Mouse (Mus musculus) ES-E14 (cell line): ENCODE measurements around the gene Akr1c19. TPM values are rescaled to one million over a fixed set of nuclear protein-coding genes. Genes with fewer than 3 reads are reported as not detected.
"Not testable (repeated sequence)": the region's sequence is repeated elsewhere in the genome, so short reads cannot be mapped to it uniquely, and the experiment has no call there.

Source experiments
- DNase-seq: peaks from one replicate; pipeline ENCODE4 v3.0.0-alpha.2; 2013; ENCODE audit warnings: low read depth, low spot score
- H3K27ac ChIP-seq: 2 replicates; pipeline ENCODE4 v1.5.1; 2012; ENCODE audit warnings: low read depth, mild to moderate bottlenecking, low read length, moderate library complexity, mixed read lengths; ENCODE audit not compliant: poor library complexity, insufficient read depth, severe bottlenecking
- H3K36me3 ChIP-seq: 2 replicates; pipeline ENCODE4 v1.6.1; 2012; ENCODE audit warnings: mild to moderate bottlenecking, low read length, moderate library complexity, mixed read lengths; ENCODE audit not compliant: control insufficient read depth, poor library complexity, insufficient read depth, severe bottlenecking
- H3K4me1 ChIP-seq, 2 experiments: fragments of 150-350 bp in 1 of 2; sonication (generic) in 1 of 2; 2 replicates each; pipeline ENCODE4 v1.6.1; 2012; ENCODE audit warnings: low read length in 2 of 2, mild to moderate bottlenecking in 1 of 2, mixed read lengths in 1 of 2; ENCODE audit not compliant: control insufficient read depth in 2 of 2, insufficient read depth in 2 of 2, poor library complexity in 1 of 2
- H3K4me3 ChIP-seq, 2 experiments: fragments of 150-350 bp in 1 of 2; sonication (generic) in 1 of 2; 2 replicates each; pipeline ENCODE4 v1.5.1; 2012; ENCODE audit warnings: low read length in 2 of 2, low read depth in 1 of 2, mild to moderate bottlenecking in 1 of 2, mixed read lengths in 1 of 2; ENCODE audit not compliant: insufficient read depth in 1 of 2, poor library complexity in 1 of 2, severe bottlenecking in 1 of 2
- H3K9ac ChIP-seq: 2 replicates; pipeline ENCODE4 v1.6.1; 2012; ENCODE audit warnings: low read depth, mild to moderate bottlenecking, low read length, mixed read lengths; ENCODE audit not compliant: poor library complexity, insufficient read depth, severe bottlenecking
- H3K9me3 ChIP-seq: fragments of 150-350 bp; sonication (generic); 2 replicates; pipeline ENCODE4 v1.6.1; 2012; ENCODE audit warnings: low read depth, mild to moderate bottlenecking, low read length; ENCODE audit not compliant: control insufficient read depth, insufficient read depth
- CHD2 ChIP-seq: IDR thresholded peaks from 2 replicates; pipeline ENCODE4 v1.6.1; 2014; ENCODE audit warnings: mild to moderate bottlenecking, low read depth, low read length, inconsistent platforms
- HCFC1 ChIP-seq: IDR thresholded peaks from 2 replicates; pipeline ENCODE4 v1.6.1; 2012; ENCODE audit warnings: low read length, inconsistent platforms, borderline replicate concordance; ENCODE audit not compliant: insufficient read depth
- MAFK ChIP-seq: IDR thresholded peaks from 2 replicates; pipeline ENCODE4 v1.6.1; 2014; ENCODE audit warnings: mild to moderate bottlenecking, low read depth, low read length, inconsistent platforms; ENCODE audit not compliant: insufficient read depth
- ZC3H11A ChIP-seq: IDR thresholded peaks from 2 replicates; pipeline ENCODE4 v1.6.1; 2012; ENCODE audit warnings: low read depth, mild to moderate bottlenecking, inconsistent platforms, low read length, borderline replicate concordance
- ZNF384 ChIP-seq: IDR thresholded peaks from 2 replicates; pipeline ENCODE4 v1.6.1; 2012; ENCODE audit warnings: low read depth, low read length, inconsistent platforms
- in situ Hi-C, 2 experiments: fragments of 600-800 bp; cut with MboI; formaldehyde crosslinking; loops; one replicate each; pipeline ENCODE4 v1.15.1; 2025; ENCODE audit warnings: low sequenced_read_pairs in 2 of 2, inconsistent platforms in 1 of 2; ENCODE audit not compliant: unreplicated experiment in 2 of 2
- total RNA-seq: library from RNA; depleted of rRNA; stranded (reverse); fragments of 300-350 nt; gene quantifications from 2 replicates; pipeline ENCODE4 v1.2.3, GENCODE M21; 2012

Gene Akr1c19
- total RNA-seq, 1 experiment = not detected

DNA sequence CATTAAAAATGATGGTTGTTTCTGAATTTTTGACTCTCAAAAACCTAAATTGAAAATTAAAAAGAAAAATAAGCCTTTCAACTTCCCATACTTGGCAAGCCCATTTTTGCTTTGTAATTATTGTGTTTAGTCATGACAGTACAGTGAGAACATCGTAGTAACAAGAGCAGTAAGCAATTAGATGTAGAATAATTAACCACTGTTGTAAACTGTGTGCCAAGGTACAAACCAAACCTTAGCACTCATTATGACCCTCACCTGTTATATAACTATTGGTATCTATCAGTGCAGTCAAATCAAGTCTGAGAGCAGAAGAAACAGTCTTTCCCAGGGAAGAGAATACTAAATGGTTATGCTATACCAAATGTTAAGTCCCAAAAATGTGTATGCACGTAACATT lies 36.5 kb downstream of the Akr1c19 start:
- no peak for TF ChIP-seq ZC3H11A
- TF ChIP-seq ZNF384 = no peak
- no peak for TF ChIP-seq HCFC1
- TF ChIP-seq MAFK = no peak
- TF ChIP-seq CHD2 = no peak
- no peak overlapping the region for H3K4me3 ChIP-seq
- H3K4me1 ChIP-seq = no peaks in the 10 kb centered on the region
- H3K27ac ChIP-seq = no peak overlapping the region
- no peaks in the 10 kb centered on the region for H3K9me3 ChIP-seq
- no peaks in the 10 kb centered on the region for H3K36me3 ChIP-seq
- no peak overlapping the region for H3K9ac ChIP-seq
- no peak for DNase-seq
- in situ Hi-C loops = no loop called here

DNA sequence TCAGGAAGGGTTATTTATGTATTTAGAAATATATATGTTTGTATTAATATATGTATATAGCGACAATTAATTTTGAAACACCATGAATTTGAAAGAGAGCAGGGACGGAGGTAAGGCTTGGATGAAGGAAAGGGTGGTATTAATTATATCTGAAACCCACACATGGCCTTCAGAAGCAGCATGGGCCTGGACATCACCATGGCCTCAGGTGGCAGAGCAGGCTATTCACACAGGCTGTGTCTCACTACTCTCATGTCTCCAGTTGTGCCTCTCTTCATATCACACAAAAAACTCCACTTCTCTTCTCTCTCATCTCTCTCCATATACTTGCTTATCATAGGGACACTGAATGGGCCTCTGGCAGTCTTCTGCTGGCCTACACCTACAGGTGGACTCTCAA lies 37.0 kb downstream of the Akr1c19 start:
- H3K4me3 ChIP-seq, H3K36me3 ChIP-seq, H3K9me3 ChIP-seq, DNase-seq, H3K4me1 ChIP-seq, H3K27ac ChIP-seq, in situ Hi-C loops, H3K9ac ChIP-seq: not testable (repeated sequence)

DNA sequence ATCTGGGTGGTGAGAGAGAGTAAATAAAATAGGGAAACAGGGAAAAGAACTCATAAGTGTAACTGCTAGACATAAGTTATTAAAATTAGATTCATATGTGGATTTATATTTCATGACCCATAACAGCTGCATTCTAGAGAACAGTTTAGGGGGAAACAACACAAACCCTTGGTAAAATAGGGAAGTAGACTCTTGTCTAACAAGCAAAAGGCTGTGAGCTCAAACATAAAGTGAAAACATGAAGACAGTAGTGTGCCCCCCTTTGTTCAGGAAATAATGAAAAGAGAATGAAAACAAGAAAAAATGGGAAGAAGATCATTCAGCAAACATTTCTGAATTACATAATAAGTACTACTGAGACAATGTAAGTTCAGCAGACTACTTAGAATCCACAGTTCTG lies 42.4 kb downstream of the Akr1c19 start:
- Histone ChIP-seq H3K9me3 (no peaks in the 10 kb centered on the region), H3K9ac (no peak overlapping the region), H3K27ac (no peak overlapping the region), H3K4me3 (no peak overlapping the region), H3K4me1 (no peaks in the 10 kb centered on the region), H3K36me3 (no peaks in the 10 kb centered on the region)
- in situ Hi-C loops = no loop called here
- TF ChIP-seq CHD2 (no peak), ZC3H11A (no peak), ZNF384 (no peak)
- no peak for DNase-seq

DNA sequence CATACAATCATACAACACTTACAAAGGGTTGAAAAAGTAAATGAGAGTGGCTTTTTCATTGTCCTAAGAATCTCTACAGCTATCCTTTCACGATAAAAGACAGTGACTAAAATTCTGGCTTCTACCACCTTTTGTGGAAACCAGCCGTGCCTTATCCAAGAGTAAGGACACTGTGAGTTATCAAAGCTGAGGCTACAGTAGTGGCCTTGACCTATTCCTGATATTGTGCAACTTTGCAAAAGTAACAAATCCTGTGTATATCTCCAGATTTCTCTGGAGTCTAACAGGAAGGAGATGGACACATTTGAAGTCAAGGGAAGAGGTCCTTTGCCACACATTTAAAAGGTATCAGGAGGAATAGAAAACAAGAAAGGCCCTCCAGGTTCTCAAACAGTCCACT lies 49.0 kb downstream of the Akr1c19 start:
- Histone ChIP-seq H3K9ac (no peak overlapping the region), H3K4me1 (no peaks in the 10 kb centered on the region), H3K4me3 (no peak overlapping the region), H3K36me3 (no peaks in the 10 kb centered on the region), H3K9me3 (no peaks in the 10 kb centered on the region), H3K27ac (no peak overlapping the region)
- DNase-seq = no peak
- TF ChIP-seq ZNF384 (no peak), HCFC1 (no peak), CHD2 (no peak), MAFK (no peak), ZC3H11A (no peak)
- in situ Hi-C loops = no loop called here

DNA sequence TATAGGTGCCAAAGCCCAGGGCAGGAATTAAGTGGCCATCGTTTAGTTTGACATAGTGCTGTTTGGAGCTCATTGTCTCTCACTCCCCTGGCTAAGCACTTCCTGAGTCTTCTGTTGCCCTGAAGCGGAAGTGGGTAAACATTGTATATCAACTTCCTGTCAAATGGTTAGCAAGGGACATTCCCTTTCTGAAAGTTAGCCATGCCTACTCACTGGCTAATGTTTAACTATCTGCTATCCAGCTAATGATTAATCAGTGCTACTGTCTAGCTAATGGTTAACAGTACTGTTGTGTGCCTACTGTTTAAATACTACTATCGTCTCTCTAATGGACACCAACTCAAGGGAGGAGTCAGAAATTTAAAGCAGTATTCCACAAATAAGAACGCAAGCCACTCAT lies 50.8 kb downstream of the Akr1c19 start, which contains the start of gene Akr1c12:
Gene Akr1c12, minus strand, starts transcription at position 150 of the 400 bp plus-strand sequence.
- no peaks in the 10 kb centered on the region for H3K4me1 ChIP-seq
- TF ChIP-seq CHD2 (no peak), ZC3H11A (no peak), MAFK (no peak), ZNF384 (no peak)
- in situ Hi-C loops = no loop called here
- no peak for DNase-seq
- H3K36me3 ChIP-seq = no peaks in the 10 kb centered on the region
- no peak within 1 kb of the TSS for H3K9ac ChIP-seq
- H3K9me3 ChIP-seq = no peaks in the 10 kb centered on the region
- H3K4me3 ChIP-seq = no peak within 1 kb of the TSS
- H3K27ac ChIP-seq = no peak within 1 kb of the TSS
